Mouse (Mus musculus) heart, postnatal 0 days (tissue): ENCODE measurements at regions not wholly inside any gene's neighbourhood (a gene's known extent, or its start where the extent isn't known, plus 50 kb on each side); places are given as distances from the start of the nearest gene placed in this dataset.

Experiments used
- ATAC-seq: fragments of 200-750 bp; cut with Nextera tagmentation; 2 replicates; pipeline ENCODE4 v1.8.0; 2017; ENCODE audit warnings: low read depth, moderate number of reproducible peaks, moderate library complexity; ENCODE audit not compliant: insufficient read depth
- DNase-seq: peaks from one replicate; pipeline ENCODE4 v3.0.0-alpha.2; 2016; ENCODE audit warnings: low spot score
- H3K27ac ChIP-seq: fragments of 300-500 bp; sonication (generic); 2 replicates; pipeline ENCODE4 v1.5.1; 2014; ENCODE audit warnings: low read depth, mild to moderate bottlenecking
- H3K27me3 ChIP-seq: fragments of 300-500 bp; sonication (generic); 2 replicates; pipeline ENCODE4 v1.6.1; 2014; ENCODE audit warnings: low read length, mixed read lengths; ENCODE audit not compliant: control insufficient read depth, insufficient read depth
- H3K36me3 ChIP-seq: fragments of 300-500 bp; sonication (generic); replicated peaks from 2 replicates; pipeline ENCODE4 v1.6.1; 2014; ENCODE audit warnings: low read length, mixed read lengths; ENCODE audit not compliant: control insufficient read depth, insufficient read depth
- H3K4me1 ChIP-seq: fragments of 300-500 bp; sonication (generic); 2 replicates; pipeline ENCODE4 v1.6.1; 2014; ENCODE audit warnings: antibody characterized with exemption; ENCODE audit not compliant: control insufficient read depth, insufficient read depth
- H3K4me2 ChIP-seq: fragments of 300-500 bp; sonication (generic); 2 replicates; pipeline ENCODE4 v1.6.1; 2014; ENCODE audit warnings: low read depth, mild to moderate bottlenecking, low read length, moderate library complexity
- H3K4me3 ChIP-seq: fragments of 300-500 bp; sonication (generic); 2 replicates; pipeline ENCODE4 v1.5.1; 2014; ENCODE audit warnings: low read depth, low read length
- H3K9ac ChIP-seq: fragments of 300-500 bp; sonication (generic); replicated peaks from 2 replicates; pipeline ENCODE4 v1.6.1; 2014; ENCODE audit warnings: low read depth, low read length, mixed read lengths
- H3K9me3 ChIP-seq: fragments of 300-500 bp; sonication (generic); replicated peaks from 2 replicates; pipeline ENCODE4 v1.6.1; 2016; ENCODE audit warnings: low read length; ENCODE audit not compliant: control insufficient read depth
- CTCF ChIP-seq: IDR thresholded peaks from 2 replicates; pipeline ENCODE4 v1.5.1; 2016; ENCODE audit warnings: antibody characterized with exemption, control low read depth, low read depth
- EP300 ChIP-seq: IDR thresholded peaks from 2 replicates; pipeline ENCODE4 v1.6.1; 2016; ENCODE audit warnings: antibody characterized with exemption, low read depth
- WGBS: fragments of 180-500 bp; shearing (Covaris S2); extraction: QIAGEN DNeasy Blood & Tissue Kit; methylation state at CpG from one replicate; pipeline ENCODE4 v1.1.7; 2014; 5-methylcytosine and 5-hydroxymethylcytosine counted together

GRCm38 (mm10) chr5:99801791-99802450 lies 73.1 kb upstream of the Rasgef1b start:
- no peaks in the 10 kb centered on the region for H3K27me3 ChIP-seq
- H3K4me1 ChIP-seq, result no peaks in the 10 kb centered on the region
- H3K9me3 ChIP-seq, result no peaks in the 10 kb centered on the region
- TF ChIP-seq CTCF, result no peak
- no peak for TF ChIP-seq EP300
- no peak overlapping the region for H3K4me3 ChIP-seq
- DNase-seq (no peak), ATAC-seq (no peak)
- H3K36me3 ChIP-seq, result no peaks in the 10 kb centered on the region
- no peak overlapping the region for H3K9ac ChIP-seq
- no peak overlapping the region for H3K27ac ChIP-seq
- no peak overlapping the region for H3K4me2 ChIP-seq
- WGBS, result 81% methylated on average over 13 of the region's 13 CpGs

- WGBS, result 82% methylated on average over 6 of the region's 6 CpGs
- H3K27ac ChIP-seq, result no peak overlapping the region
- no peaks in the 10 kb centered on the region for H3K9me3 ChIP-seq
- ATAC-seq (no peak), DNase-seq (no peak)
- TF ChIP-seq EP300, result no peak
- TF ChIP-seq CTCF, result no peak
- H3K27me3 ChIP-seq, result no peaks in the 10 kb centered on the region
- no peak overlapping the region for H3K4me3 ChIP-seq
- no peaks in the 10 kb centered on the region for H3K36me3 ChIP-seq
- no peak overlapping the region for H3K4me2 ChIP-seq
- H3K4me1 ChIP-seq, result no peaks in the 10 kb centered on the region
- H3K9ac ChIP-seq, result no peak overlapping the region
Measured at GRCm38 (mm10) chr5:99826861-99827260, 79.2 kb upstream of the Vamp9 start.

- H3K4me1 ChIP-seq, result no peaks in the 10 kb centered on the region
- no peak for DNase-seq
- no peak overlapping the region for H3K4me3 ChIP-seq
- H3K4me2 ChIP-seq, result no peak overlapping the region
- no peak for ATAC-seq
- H3K9me3 ChIP-seq, result no peaks in the 10 kb centered on the region
- TF ChIP-seq EP300 (no peak), CTCF (no peak)
- H3K9ac ChIP-seq, result no peak overlapping the region
- no peaks in the 10 kb centered on the region for H3K27me3 ChIP-seq
- WGBS, result 41% methylated on average over 7 of the region's 7 CpGs
- H3K36me3 ChIP-seq, result no peaks in the 10 kb centered on the region
- no peak overlapping the region for H3K27ac ChIP-seq
Measured at GRCm38 (mm10) chr5:99828516-99828915, 77.5 kb upstream of the Vamp9 start.

- Histone ChIP-seq H3K4me1 (no peaks in the 10 kb centered on the region), H3K9ac (no peak overlapping the region)
- WGBS, result 68% methylated on average over 6 of the region's 6 CpGs
Measured at GRCm38 (mm10) chr5:99838236-99838775, 67.7 kb upstream of the Vamp9 start.

GRCm38 (mm10) chr5:99839661-99840060 lies 66.4 kb upstream of the Vamp9 start:
- Histone ChIP-seq H3K9ac (no peak overlapping the region), H3K4me3 (no peak overlapping the region), H3K4me2 (no peak overlapping the region), H3K9me3 (no peaks in the 10 kb centered on the region), H3K36me3 (no peaks in the 10 kb centered on the region), H3K27me3 (no peaks in the 10 kb centered on the region), H3K27ac (no peak overlapping the region), H3K4me1 (no peaks in the 10 kb centered on the region)
- WGBS, result 89% methylated on average over 11 of the region's 11 CpGs
- ATAC-seq (no peak), DNase-seq (no peak)
- TF ChIP-seq CTCF (no peak), EP300 (no peak)

More at GRCm38 (mm10) chr5:99838236-99838775, 67.7 kb upstream of the Vamp9 start:
- TF ChIP-seq CTCF (no peak), EP300 (no peak)
- DNase-seq (no peak), ATAC-seq (no peak)
- H3K9me3 ChIP-seq, result no peaks in the 10 kb centered on the region
- no peak overlapping the region for H3K4me2 ChIP-seq
- no peaks in the 10 kb centered on the region for H3K27me3 ChIP-seq
- no peak overlapping the region for H3K4me3 ChIP-seq
- no peaks in the 10 kb centered on the region for H3K36me3 ChIP-seq
- H3K27ac ChIP-seq, result no peak overlapping the region

GRCm38 (mm10) chr5:99840884-99841283 lies 65.2 kb upstream of the Vamp9 start:
- no peak overlapping the region for H3K27ac ChIP-seq
- no peak for DNase-seq
- H3K4me3 ChIP-seq, result no peak overlapping the region
- TF ChIP-seq CTCF (no peak), EP300 (no peak)
- H3K9me3 ChIP-seq, result no peaks in the 10 kb centered on the region
- 83% methylated on average over 9 of the region's 9 CpGs for WGBS
- no peak overlapping the region for H3K9ac ChIP-seq
- H3K36me3 ChIP-seq, result no peaks in the 10 kb centered on the region
- H3K27me3 ChIP-seq, result no peaks in the 10 kb centered on the region
- no peaks in the 10 kb centered on the region for H3K4me1 ChIP-seq
- ATAC-seq, result no peak
- no peak overlapping the region for H3K4me2 ChIP-seq
